Mouse (Mus musculus) left cerebral cortex, postnatal 4 days (tissue): ENCODE measurements around the gene Upk3bl. TPM values are rescaled to one million over a fixed set of nuclear protein-coding genes. Genes with fewer than 3 reads are reported as not detected.
"Not testable (repeated sequence)": the region's sequence is repeated elsewhere in the genome, so short reads cannot be mapped to it uniquely, and the experiment has no call there.

Experiments
- DNase-seq: peaks from one replicate; pipeline ENCODE4 v3.0.0-alpha.2; 2022
- intact Hi-C: fragments of 180-260 bp; cut with DNase I; formaldehyde crosslinking; loops from one replicate; pipeline ENCODE4 v1.15.1; 2025
- total RNA-seq, 2 experiments: library from RNA; stranded (reverse); gene quantifications; 2 replicates each; pipeline ENCODE4 v1.2.3; 2021

Gene Upk3bl
- total RNA-seq, 2 experiments from 2014 or later, result not detected

DNA sequence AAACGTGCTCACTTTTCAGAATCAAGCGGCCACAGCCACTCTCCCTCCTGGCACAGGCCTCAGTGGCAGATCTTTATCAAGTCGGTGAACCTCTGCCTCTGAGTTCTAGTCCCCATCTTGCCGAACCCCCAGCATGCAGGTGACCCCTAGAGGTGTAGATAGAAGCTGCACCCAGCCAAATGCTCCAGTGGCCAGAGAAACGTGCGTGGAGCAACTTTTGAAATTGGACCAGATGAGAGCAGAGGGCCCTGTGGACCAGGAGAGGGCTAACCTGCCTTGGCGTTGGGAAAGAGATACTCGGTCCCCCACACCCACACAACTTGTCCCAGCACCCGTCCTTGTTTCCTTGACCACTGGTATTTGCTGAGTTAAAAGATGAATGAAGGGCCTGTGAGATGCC, 8.9 kb upstream of the Upk3bl start:
- DNase-seq, result no peak
- intact Hi-C loops, result no loop called here

GRCm38 (mm10) chr5:136045987-136046386, 8.3 kb upstream of the Upk3bl start:
- intact Hi-C loops, result no loop called here
- peak; percentile 89 for DNase-seq

GRCm38 (mm10) chr5:136048541-136048940, 5.8 kb upstream of the Upk3bl start:
- DNase-seq, intact Hi-C loops: not testable (repeated sequence)

DNA sequence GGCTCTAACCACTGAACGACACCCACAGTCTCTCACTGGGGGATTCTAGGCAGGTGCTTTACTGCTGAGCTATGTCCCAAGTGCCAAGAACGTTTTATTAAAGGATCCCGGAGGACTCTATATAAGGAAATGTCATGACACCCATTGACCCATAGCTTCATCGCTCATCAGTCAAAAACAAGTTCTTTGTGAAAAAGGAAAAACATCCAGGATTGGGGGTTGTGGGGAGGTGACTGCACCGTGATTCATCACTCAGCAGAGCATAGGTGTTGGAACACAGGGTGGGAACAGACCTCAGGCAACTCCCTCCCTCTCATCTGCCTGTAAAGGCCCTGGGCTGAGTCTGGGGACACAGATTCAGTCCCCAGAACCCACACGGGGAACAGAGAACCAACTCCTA, 4.4 kb upstream of the Upk3bl start:
- no peak for DNase-seq
- intact Hi-C loops, result no loop called here

DNA sequence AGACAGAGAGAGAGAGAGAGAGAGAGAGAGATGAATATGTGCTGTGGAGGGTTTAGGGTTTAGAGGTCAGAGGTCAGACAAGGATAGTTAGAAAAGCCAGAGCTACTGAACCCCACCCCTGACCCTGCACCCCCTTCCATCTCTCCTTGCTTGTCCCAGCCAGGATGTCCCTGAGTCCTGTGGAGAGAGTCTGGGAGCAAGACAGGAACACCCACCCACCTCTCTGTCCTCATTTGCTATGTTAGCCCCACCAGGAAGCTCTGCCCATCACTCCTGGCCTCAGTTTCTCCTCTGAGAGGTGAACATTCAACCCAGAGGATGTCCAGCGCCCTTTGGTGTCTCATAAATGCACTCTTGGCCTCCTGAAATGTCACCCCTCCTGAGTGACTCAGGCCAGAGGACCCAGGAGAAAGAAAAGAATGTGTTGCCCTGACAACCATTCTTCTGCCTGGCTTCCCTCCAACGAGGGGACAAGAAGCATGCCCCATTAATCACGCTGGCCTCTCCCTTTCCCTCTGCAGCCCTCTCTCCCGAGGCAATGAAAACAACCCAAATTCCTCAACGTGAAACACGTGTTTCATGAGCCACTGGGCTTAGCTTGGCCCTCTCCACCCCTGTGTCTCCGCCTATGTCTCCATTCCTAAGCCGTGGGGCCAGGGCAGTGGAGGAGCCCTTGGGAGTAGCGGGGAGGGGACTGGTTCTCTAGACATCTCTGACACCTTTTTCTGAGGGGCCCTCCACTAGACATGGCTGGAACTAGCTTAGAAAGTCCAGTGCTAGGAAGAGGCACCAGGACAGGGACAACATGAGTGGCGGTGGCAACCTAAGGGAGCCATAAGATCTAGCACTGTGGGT, 2.8 kb upstream of the Upk3bl start:
- peak; percentile 43 for DNase-seq
- intact Hi-C loops, result no loop called here

- intact Hi-C loops, result no loop called here
- DNase-seq, result no peak
Measured at GRCm38 (mm10) chr5:136052861-136053655, 1.2 kb upstream of the Upk3bl start.

GRCm38 (mm10) chr5:136056062-136056461, 1.8 kb downstream of the Upk3bl start:
- intact Hi-C loops, result no loop called here
- no peak for DNase-seq

- no peak for DNase-seq
- intact Hi-C loops, result no loop called here
Measured at GRCm38 (mm10) chr5:136057085-136057484, 2.8 kb downstream of the Upk3bl start.

DNA sequence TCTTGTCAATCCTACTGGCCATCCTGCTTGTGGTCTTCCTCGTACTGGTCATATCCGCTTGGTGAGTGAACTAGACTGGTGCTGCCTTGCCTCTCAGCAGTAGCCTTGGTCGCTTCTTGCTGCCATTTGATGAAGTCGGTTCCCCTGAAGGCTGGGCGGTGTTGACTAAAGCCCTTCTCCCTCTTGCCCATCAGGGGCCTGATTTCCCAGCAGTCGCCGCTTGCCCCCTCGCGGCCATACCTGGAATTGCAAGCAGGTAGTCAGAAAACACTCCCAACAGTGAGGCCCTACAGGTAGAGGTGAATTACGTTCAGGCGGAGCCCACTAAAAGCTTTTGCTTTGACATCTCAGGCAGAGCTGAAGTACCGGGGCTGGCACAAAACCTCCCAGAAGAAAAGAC, 7.3 kb downstream of the Upk3bl start:
- intact Hi-C loops, result no loop called here
- DNase-seq, result peak; percentile 84

DNA sequence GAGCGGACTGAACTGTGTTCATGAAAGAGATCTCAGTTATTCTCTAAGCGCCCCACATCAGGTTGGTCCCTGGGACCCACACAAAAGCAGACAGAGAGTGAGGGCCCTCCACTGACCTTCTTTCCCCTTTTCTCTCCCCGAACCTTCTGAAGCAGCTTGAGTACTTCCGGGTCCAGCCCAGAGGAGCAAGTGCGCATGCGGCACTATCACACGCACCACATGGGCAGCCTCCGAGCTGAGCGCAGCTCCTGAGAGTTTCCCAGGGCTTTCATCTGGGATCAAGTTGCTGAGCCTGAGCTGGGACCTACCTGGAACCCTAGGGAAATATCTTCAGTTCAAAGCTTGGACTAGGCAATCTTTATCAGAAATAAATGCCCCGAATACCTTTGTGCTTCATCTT, 9.6 kb downstream of the Upk3bl start:
- intact Hi-C loops, result no loop called here
- no peak for DNase-seq

DNA sequence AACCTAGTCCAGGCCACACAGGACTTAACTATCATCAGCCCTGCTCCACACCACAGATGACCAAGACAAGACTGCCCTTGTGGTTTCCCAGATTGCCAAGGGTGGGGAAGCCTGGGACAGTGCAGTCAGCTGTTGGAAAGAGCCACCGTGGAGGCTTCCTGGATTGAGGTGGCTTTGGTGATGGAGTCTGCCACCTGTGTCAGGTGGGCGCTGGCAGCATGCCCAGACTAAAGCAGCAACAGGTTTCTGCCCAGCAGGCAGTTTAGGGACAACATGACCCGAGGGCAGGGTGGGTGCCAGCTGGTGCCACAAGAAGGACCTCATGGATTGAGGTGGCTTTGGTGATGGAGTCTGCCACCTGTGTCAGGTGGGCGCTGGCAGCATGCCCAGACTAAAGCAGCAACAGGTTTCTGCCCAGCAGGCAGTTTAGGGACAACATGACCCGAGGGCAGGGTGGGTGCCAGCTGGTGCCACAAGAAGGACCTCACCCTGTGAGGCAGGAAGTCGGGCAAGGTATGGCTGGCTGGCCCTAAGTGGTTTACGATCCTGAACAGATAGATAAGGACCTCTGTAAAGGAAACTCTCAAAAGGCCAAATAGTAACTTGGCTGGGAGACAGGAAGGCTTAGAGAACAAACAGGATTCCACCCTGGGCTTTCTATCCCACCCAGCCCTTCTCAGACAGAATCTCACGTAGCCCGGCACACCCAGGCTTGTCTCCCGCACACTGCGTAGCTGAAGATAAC, 12.3 kb downstream of the Upk3bl start:
- intact Hi-C loops, DNase-seq: not testable (repeated sequence)

DNA sequence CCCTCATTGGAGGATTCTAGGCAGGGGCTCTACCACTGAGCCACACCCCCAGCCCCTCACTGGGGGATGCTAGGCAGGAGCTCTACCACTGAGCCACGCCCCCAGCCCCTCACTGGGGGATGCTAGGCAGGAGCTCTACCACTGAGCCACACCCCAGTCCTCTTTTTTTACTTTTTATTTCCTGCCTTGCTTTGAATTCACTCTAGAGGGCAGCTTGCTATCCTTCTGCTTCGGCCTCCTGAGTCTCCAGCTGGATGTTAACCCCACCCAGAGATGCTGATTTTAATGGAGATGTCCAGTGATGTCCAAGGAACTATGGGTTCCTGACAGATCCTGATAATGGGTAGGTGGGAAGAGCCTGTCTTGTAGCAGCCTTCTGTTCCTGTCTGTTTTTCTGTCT, 15.1 kb downstream of the Upk3bl start:
- intact Hi-C loops, result no loop called here
- no peak for DNase-seq

DNA sequence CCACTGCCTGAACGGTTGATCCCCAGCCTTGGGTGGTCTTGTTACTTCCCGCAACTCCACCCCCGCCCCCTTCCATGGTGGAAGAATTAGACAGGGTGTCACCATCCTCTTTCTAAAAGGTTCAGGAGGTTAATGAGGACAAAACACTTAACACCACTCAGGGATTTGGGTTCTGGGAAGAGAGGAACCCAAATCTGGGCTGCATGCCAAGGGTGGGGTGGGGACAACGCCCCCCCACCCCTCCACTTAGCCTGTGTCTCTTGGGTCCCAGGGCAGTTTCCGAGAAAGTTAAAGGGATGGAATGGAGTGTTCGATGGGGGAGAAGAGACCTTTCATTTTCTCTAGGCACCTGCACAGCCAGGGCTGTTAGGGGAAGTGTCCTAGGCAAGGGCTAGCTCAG, 18.8 kb downstream of the Upk3bl start:
- intact Hi-C loops, result no loop called here
- no peak for DNase-seq

GRCm38 (mm10) chr5:136073526-136073925, 19.2 kb downstream of the Upk3bl start:
- DNase-seq, result no peak
- intact Hi-C loops, result no loop called here

DNA sequence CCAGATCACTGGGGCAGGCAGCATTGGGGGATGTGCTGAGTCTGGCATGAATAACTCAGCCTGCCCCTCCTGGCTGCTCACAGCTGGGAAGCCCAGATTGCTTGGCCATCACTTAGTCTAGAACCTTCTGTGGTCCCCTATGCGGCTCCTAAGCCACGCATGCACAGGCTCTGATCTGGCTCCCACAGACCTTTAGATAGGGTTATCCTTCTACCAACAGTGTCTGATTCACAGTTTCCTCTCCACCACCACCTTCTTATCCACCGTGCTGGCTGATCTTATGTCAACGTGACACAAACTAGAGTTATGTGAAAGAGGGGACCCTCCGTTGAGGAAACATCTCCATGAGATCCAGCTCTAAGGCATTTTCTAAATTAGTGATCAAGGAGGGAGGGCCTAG, 20.8 kb downstream of the Upk3bl start:
- DNase-seq, result no peak
- intact Hi-C loops, result no loop called here

DNA sequence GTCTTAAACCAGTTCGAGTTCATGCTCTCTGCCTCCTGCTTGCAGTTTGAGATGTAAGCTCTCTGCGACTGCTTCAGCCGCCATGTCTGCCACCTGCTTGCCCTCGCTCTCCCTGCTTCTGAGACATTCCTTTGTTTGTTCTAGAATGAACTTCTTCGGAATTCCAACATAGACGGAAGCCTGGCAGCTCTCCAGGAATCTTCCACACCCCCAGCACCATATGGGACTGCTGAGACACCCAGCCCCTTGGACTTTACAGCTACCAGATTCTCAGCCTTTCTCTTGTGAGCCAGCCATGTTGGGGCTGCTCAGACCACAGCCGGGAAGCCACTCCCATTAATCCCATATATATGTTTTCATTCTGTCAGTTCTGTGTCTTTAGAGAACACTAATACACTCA, 22.0 kb downstream of the Upk3bl start:
- DNase-seq, result no peak
- intact Hi-C loops, result no loop called here

- intact Hi-C loops, result no loop called here
- DNase-seq, result no peak
Measured at GRCm38 (mm10) chr5:136077001-136077550, 22.8 kb downstream of the Upk3bl start.

DNA sequence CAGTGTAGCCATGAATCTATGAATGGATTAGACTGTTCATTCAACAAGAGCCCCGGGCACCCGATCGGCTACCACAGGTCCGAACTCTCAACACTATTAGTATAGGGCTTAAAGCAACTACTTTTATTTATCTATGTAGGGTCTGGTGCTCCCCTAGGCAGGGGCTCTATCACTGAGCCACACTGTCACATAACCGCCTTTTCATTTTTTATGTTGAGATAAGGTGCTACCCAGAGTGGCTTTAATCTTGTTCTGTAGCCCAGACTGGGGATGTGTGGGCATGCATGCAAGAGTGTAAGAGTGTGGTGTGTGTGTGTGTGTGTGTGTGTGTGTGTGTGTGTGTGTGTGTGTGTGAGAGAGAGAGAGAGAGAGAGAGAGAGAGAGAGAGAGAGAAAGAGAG, 23.8 kb downstream of the Upk3bl start:
- intact Hi-C loops, result no loop called here
- no peak for DNase-seq

GRCm38 (mm10) chr5:136082345-136082744, 28.1 kb downstream of the Upk3bl start:
- intact Hi-C loops, result no loop called here
- no peak for DNase-seq

GRCm38 (mm10) chr5:136083669-136084107, 29.4 kb downstream of the Upk3bl start, which contains the start of gene Rasa4:
Gene Rasa4 (plus strand): TSS chr5:136083916.
- intact Hi-C loops, result no loop called here
- DNase-seq, result peak; percentile 94
